Mouse (Mus musculus) testis, postnatal 14 days (tissue): ENCODE data around the gene Gm20696.

Experiments used
- DNase-seq: peaks from one replicate; pipeline ENCODE4 v3.0.0; 2021; ENCODE audit warnings: low spot score

Gene Gm20696

DNA sequence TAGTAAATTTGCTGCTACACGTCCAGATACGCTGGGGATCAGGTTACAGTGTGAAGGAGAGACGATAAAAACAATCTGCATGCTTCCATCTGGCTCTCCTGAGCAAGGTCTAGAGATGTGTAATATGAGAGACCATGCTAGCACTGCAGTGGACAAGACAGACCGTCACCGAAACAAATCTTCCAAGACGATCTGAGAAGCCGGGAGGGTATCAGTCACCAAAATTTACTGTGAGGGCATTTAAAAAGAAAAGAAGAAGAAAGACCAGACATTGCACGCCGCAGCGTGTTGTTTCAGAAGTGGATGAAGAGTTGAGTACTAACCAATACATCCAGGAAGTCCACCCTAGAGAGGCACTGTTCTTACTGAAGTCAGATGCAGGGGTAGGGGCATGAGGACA, 183.0 kb downstream of the Gm20696 start:
- no peak for DNase-seq

DNA sequence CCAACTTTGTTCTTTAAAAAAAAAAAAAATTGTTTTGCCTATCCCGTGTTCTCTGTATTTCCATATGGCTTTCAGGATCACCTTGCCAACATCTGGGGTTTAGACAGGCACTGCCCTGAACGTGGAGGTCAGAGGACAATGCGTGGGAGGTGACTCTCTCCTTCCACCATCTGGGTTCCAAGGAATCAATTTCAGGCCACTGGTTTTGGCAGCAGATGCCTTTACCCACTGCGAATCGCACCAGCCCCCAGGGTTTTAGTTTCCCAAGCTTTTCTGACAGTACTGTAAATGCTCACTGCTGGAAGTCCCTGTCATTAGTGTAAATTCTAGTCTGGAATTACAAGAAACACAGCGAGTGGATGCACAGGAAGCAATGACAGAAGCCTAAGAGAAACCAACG, 185.0 kb downstream of the Gm20696 start:
- no peak for DNase-seq

DNA sequence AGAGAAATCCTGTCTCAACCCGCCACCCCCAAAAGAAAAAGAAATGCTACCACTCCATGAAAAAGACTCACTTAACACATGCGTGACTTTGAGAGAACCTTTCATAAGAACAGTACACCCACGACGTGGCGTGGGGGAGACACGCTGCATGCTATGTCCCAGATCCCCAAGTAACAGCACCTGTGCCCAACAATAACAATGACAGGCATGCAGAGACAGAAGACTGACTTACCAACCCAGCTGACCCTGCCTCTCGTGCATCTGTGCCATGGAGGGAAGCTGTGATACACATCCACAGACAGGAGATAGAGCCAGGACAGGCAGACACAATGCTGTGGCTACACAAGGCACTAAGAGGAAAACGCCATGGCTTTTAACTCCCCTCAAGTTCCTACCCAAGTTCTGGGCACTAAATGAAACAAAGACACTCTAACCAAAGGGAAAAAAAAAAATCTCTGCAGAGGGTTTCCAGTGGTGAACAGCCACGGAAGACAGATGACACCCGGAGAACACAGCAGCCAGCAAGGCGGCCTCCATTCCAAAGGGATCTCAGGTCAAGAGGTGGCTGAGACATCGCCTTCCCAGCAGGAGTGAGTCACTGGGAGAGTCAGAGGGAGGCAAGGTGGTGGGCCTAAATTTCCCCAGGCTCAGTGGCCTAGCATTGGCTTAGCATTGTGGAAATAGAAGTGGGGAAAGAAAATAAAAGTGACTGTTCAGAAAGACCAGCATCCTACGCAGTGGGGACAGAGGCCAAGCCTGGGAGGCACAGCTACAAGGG, 187.5 kb downstream of the Gm20696 start:
- DNase-seq: no peak

DNA sequence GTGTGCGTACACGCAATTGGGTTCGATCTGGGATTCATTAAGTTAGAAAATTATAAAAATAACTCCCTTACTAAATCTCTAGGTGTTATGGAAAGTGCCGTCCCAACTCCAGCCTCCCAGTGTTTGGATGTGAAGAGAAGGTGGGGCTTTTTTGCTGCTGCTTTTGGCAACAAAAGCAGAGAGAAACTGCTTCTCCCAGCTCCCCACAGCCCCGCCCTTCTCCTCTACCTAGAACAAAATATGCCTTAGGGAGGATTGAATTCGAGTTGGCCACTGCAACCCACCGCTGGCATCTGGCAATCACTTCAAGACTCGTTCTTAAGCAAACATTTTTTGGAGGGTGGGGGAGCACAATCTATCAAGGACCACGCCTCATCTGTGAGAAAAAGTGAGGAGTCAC, 191.6 kb downstream of the Gm20696 start:
- DNase-seq: no peak

DNA sequence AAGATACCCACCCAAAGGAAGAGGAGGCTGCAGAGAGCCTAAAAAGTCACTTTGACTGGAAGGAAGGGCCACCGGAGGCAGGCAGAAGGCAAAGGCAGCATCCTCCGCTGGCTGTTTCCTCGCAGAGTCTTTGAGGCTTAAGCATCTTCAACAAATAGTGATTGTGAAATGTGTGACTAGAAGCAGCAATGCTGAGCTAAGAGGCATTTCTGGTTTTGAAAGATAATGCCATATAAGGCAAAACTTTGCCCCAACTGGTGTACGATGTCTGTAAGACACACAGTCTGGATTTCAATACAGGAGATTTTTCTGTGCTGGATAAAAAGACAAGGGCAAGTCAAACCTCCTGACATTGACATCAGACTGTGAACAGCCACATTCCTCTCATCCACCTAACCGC, 195.7 kb downstream of the Gm20696 start:
- no peak for DNase-seq

DNA sequence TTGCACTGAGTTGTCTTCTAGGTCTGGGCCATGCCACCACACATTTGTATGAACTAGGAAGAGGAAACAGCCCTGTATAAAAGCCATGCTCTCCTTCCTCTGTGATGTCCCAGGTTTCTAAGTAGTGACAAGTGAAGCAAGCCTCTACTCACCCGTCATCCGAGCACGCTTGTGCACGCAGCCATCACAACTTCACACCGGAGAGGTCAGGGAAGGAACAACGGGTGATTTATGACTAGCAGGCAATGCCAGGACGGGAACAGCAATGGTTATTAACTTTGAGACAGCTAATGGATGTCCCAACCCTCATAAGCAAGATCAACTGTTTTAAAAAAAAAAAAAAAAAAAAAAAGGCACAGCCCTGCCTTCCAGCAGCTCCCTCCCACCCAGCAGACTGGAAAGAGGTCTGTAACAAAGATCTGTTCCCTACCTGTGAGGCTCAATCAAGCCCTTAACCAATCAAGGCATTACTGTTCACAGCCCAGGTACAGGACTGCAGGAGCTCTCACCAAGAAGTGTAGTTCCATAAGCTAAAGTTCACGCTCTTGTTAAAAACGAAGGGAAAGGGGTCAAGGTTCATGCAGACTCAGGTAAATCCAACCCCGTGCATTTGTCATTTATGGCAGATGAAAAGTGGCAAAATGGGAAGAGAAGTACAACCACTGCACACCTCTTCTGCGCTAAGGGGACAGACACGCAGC, 197.3 kb downstream of the Gm20696 start:
- no peak for DNase-seq

DNA sequence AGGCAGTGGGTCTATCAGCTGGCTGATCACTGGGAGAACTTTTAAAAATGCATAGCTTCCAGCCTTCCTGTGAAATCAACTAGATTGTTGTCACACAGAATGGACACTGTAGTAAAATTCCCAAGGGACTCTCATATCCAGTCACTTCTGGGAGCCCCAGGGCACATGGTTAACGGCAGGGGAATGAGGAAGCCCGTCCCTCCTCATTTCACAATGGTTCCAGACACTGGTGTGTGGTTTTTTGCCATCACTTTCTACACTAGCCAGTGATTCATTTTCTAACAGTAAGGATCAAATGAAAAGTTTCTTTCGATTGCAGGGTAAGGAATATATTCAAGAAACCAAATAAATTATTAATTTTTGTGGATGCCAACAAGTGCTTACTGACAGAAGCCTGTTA, 198.8 kb downstream of the Gm20696 start:
- DNase-seq: no peak

DNA sequence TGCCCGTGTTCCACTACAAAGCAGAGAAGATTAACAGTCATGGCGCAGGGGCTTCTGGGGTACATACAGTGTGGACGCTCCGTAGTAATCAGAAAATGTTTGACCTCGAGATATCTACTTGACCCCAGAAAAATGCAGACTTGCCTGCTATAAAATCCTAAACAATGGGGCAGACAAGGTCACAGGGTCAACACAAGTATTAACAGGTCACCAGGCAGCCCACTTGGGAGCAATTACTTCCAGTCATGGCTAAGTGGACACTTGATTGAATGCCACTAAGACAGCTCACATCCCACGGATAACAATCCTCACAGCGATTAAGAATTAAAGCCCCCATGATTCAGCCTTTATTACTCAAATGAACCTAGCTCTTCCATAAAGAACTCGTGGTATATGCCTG, 199.5 kb downstream of the Gm20696 start:
- no peak for DNase-seq

DNA sequence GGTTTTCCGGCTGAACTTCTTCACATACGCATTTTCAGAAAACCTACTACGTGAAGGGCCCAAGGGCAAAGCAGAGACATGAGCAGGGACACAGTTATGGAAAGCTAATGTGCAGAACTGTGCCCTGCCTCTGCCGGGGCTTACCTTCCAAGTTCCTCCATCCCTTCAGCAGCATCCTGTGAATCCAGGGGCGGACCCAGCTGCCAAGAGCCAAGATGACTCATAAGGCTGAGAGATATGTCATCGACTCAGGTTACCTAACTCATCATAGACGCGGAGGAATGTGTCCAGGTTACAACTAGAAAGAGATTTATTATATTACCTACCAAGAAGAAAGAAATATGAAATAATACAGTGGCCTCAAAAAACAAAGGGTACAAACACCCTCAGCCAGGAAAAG, 200.2 kb downstream of the Gm20696 start:
- DNase-seq: no peak

DNA sequence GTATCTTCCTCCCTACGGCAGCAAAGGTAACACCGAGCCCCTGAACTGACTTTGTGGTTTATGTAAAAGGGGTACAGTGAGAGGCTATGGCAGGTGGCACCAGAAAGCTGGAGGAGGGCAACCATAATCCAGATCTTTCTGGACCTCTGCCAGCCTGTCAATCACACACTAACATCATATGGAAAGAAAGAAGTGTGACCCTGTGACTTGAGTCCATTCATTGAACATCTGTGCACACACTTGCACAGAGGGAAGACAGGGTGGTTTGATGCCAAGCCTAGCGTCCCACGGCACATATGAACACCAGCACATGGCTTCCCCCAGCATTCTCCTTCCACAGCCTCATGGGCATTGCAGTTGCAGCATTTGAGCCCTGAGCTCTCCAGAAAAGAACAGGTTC, 202.1 kb downstream of the Gm20696 start:
- DNase-seq: no peak

DNA sequence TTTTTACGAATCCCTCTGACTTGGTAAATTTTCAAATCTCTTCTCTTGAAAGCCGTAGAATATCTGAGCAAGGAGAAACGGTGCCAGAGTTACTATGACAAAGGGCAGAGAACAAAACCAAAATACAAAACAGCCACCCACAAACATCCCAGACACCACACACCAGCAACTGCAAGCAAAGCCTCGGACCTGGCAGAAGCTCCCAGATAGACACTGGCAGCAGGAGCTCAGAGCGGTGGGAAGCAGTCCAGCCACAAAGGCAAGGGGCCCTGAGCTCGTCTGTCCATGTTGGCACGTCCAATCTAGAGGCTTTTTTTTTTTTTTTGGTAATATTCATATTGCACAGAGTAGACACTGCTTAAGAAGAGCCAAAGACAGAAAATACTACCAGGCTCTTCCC, 202.7 kb downstream of the Gm20696 start:
- DNase-seq: no peak

DNA sequence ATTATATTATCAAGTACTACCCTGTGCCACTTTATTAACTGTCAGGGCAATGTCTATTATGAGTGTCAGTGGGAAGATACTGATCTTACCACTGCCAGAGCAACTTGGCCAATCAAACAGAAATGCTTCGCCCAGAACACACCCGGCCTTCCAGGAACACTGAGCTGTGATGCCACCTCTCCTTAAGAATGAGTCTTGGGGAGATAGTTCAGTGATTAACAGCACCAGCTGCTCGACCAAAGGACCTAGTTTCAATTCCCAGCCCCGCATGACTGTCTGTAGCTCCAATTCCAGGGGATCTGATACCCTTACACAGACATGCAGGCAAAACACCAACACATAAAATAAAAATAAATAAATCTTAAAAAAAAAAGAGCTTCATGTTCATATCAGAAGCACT, 207.8 kb downstream of the Gm20696 start:
- DNase-seq: no peak

DNA sequence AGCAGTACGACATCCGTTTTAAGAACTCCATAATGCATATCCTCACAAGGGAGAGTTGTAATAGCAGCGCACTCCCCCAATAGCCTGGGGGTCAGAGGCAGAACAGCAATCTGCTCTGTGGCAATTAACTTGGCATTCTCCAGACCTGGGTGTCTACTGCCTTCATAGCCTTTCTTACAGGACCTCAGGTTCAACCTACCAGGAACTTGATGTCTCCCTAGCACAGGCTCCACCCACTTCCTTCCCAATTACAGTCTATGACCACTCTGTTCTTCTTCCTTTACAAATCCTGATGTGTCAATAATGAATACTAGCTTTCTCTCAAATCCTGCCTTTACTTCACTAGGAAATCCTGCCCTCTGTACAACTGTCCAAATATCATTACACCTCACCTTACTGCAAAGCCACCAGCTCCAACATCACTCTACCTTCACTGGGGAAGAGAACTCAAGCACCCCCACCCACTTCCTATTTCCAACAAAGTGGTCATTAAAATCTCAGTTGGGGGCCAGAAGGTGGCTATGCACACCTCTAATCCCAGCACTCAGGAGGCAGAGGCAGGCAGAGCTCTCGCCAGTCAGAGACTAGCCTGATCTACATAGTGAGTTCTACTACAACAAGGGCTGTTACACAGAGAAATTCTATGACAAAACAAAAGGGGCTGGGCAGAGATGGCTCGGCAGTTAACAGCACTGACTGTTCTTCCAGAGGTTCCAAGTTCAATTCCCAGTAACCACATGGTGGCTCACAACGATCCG, 212.7 kb downstream of the Gm20696 start:
- no peak for DNase-seq

DNA sequence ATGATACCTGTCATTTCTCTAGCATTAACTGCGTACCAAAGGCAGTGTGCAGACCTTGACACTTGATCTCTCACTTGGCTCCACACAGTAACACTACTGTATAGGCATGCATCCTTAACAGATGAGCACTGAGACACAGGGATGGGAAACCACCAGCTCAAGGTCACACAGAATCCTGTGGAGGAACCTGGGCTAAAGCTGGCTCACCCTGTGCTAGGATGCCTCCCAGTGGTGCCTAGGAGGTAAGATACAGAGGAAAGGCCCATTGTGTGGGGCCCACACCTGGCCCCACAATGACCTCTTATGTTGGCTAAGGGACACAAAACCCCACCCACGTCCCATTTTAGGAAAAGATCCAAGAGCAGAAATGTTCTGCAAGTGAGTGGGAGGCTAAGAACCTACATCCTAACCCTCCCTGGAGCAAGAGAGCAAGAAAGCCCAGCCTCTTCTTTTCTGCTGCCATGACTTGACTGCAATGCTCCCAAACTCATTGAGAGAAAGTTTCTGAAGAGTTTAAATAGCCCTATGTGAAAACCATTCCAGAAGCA, 213.9 kb downstream of the Gm20696 start:
- DNase-seq: no peak

DNA sequence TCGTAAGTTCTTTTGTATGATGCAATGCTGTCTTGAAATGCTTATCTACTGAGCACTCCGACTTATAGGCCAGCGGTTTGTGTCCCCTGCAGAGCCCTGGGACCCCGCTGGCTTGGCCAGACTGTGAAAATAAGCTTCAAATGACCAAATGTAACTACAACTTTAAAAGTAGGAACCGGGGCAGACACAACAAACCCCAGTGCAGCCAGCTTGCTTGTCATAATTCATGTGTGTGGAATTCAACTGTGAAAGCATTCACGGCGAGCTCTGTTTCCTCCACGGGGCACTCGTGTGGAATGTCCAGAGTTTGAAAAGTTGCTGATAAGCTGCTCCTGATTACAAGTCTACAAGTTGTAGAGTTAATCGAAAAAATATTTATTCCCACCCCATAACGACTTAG, 215.1 kb downstream of the Gm20696 start:
- no peak for DNase-seq

DNA sequence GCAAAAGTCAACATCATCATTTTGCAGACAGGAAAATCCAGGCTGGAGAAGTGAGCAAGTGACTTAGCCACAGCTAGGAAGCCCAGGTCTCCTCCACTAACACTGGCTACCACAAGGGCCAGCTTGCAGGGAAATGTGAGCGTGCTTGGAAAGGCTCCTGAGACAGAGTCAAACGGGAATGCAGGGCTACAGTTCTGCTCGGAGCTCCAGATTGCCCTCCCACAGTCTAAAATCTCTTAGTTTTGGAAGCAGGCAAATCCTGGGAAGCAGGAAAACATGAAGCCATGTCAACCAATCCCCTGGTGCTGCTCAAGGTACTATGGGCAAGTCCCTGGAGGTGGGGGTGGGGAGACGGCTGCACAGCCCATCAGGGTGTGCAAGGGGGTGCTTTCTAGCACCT, 219.2 kb downstream of the Gm20696 start:
- DNase-seq: no peak

DNA sequence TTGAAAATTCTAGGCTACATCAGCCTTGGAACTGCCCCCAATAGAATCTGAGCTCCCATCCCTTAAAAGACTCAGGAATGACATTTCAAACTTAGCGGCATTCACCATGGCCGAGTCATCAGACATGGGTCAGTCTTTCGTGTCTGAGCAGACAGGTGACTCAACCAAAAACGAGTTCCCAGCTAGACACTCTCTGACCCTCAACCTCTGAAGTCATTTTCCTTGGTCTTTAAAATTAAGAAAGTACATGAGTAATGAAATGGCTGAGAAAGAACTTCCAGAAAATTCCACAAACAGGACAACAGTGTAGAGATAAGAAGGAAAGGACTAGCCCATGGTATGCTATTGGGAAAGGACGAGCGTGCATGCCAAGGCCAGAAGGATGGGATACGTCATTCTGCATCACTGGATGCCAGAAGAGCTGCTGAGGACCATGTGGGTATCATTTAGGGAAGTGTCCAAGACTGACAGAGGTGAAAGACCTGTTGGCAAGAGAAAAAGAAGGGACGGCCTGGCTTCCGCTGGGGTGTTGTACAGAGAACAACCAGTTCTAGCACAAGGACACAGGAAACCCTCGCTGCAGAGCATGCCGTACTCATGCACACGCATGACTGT, 219.7 kb downstream of the Gm20696 start:
- peak; percentile 13 for DNase-seq

DNA sequence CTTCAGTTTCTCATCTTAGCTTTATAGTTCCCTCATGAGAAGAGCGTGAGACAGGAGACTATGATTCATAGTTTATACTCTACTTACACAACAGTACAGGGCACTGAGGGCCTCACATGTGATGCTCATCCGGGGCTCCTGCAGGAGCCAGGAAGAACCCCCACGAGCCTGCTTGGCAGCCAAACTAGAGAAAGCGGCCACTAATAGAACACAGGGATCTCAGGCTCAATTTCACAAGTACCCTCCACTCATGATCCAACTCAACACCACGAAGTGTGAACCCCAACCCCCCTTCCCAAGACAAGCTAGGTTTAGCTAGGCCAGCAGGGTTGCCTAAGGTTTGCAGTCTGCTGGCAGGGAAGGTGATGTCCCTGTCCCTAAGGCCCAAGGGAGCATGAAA, 223.1 kb downstream of the Gm20696 start:
- DNase-seq: no peak

DNA sequence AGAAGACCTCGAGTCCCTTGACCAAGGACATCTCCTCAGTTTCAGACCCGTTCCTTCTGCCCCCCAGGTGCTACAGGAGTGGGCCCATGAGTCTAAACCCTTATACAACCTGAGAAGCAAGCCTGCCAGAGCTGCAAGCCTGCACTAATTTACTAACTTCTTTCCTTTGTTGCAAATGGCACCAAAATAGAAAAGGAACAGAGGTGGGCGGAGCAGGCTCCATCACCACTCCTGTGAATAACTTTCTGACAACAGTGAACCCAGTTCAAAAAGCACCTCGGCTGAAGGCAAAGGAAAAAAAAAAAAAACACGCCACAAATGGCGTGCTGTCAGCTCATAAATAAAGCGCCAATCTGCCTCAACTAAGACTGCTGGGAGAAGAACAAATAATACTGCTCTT, 225.5 kb downstream of the Gm20696 start:
- DNase-seq: no peak

DNA sequence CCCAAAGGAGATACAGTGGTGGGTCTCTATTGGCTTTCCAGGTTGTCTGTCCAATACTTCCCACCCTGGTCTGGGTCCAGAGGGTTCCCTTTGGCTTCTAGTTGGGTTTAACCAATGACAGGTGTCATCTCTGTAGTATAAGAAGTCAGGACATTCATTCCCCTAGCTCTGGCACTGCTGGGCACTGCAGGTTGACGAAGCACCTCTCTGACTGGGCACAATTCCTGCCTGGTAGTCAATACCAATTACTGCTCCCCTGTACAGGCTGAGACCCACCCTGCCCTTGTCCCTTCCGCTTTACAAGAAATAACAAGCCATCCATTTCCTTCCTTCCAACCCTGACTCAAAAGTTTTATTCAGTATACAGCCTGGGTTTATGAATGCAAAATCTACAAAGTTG, 226.0 kb downstream of the Gm20696 start:
- no peak for DNase-seq

DNA sequence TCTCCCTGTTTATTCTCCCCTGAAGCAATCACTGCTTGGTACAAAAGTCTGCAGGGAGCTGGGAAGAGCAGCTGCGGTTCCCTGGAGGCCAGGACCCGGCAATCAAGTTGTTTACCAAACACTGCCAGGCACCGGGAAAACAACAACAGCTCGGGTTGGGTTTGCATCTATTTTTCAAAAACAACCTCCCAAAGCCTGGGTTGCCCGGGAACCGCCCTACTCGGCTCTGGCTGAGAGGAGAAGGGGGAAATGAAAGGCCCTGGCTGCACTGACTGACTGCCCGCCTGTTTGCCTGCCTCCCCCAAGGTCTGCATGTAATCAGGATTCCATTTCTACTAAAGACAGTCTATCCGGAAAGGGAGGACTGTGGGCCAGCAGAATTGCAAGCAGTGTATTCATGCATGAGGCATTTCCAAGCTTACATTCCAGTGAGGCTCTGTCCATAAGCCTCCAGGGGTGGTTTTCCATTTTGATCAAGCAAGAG, 226.7 kb downstream of the Gm20696 start:
- no peak for DNase-seq

DNA sequence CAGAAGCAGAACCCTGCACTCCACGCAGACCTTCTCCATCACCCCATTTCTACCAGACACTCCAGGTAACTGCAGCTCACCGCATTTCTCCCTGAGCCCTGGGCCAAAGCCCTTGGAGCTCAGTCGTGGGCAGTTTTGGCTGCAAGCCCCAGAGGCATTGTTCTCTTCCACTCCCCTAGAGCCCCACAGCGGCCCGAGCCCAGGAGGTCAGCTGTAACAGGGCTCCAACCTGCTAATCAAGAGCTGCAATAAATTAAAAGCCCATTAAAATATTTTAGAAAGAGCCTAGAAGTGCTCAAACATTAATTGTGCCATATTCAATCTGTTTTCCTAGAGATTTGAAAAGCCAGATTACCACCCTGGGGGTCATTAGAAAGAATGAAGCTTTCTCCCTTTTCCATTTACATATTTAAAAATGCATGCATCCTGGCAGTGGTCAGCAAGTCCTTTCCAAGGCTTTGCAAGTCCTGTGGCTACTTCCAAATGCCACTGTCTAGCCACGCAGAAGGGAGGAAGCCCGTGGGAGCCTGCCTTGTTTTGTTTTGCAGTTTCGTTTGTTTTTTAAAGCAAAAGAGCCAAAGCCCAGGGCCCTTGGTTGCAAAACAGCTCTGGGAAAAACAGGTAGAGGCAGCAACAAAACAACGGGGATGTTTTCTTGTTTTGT, 227.3 kb downstream of the Gm20696 start:
- DNase-seq: no peak
